Mouse (Mus musculus) thymus, adult 18-20 months (tissue): ENCODE results near the gene 1700012B07Rik.

Source experiments
- DNase-seq, 2 experiments: peaks; one replicate each; pipeline ENCODE4 v3.0.0; 2022; ENCODE audit warnings: mixed read lengths in 2 of 2

Gene 1700012B07Rik

GRCm38 (mm10) chr11:109845601-109846000, 17.8 kb upstream of the 1700012B07Rik start:
- no peak for DNase-seq

GRCm38 (mm10) chr11:109844466-109844865, 16.6 kb upstream of the 1700012B07Rik start:
- no peak for DNase-seq

DNA sequence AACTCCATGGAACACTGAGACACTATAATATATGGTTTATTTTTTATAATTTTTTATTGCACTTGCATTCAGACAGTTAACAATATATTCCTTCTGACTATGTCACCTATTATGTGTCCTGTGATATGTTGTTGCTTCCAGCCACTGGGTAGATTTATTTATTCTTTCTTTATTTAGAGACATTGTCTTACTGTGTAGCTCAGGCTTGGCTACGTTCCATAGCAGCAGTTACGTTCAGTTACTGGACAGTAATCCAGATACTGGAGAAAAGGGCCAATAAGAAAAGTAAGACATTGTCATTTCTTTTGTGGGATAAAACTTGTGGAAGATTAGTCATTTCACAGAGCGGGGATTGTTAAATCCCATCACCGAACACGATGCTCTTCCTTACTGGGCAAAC, 2.5 kb upstream of the 1700012B07Rik start:
- DNase-seq, result no peak

GRCm38 (mm10) chr11:109822280-109822679, 5.6 kb downstream of the 1700012B07Rik start:
- DNase-seq, result no peak

DNA sequence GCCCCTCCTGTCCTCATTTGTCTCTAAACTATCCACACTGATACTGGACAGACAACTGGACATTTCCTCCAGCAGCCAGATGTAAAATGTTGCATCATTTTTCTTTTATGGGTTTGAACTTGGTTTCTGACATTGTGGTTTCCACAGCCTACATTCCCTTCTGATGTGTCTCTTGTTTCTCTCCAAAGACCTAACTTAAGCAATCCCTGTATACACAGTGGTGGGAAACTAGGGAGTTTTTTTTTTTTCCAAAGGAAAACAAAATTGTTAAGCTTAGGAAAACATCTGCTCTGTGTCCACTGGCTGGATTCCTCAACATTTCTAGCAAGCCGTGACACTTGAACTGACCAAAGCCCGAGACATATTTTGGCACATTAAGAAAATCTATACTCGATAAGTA, 10.4 kb downstream of the 1700012B07Rik start:
- DNase-seq, result no peak

DNA sequence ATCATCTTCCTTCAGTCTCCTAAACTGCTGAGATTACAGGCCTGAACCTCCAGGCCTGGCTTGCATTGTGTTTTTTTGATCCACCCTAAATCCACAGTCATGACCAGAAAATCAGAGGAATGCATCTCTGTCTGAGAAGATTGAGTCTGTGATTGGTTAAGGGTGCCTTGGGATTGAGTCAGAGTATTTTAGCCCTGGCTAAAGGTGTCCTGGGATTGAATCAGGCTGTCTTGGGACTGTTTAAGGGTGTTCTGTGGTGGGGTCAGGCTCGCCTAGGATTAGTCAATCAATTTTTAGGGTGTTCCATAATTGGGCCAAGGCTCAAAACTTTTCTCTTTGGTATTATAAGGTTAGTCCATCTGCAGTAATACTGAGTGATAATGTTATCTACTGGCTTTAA, 10.9 kb downstream of the 1700012B07Rik start:
- DNase-seq, result no peak

DNA sequence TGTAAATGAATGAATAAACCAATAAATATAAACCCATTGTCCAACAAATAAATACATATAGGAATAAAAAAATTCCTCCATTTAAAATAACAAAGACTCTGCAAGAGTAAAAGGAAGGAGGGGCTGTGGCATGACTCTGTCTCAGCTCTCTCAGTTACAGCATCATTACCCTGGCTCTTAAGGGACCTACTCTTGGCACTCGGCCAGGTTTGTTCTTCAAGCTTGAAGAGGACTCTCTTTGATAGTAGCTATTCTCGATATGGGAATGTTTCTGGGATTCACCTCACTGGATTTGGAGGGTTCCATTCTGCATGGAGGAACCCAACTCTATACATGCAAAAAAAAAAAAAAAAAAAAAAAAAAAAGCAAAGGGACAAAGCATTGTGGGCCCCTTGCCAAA, 16.1 kb downstream of the 1700012B07Rik start:
- DNase-seq, result no peak

- no peak for DNase-seq
These were observed 18.5 kb downstream of the 1700012B07Rik start for GRCm38 (mm10) chr11:109809175-109809855.

DNA sequence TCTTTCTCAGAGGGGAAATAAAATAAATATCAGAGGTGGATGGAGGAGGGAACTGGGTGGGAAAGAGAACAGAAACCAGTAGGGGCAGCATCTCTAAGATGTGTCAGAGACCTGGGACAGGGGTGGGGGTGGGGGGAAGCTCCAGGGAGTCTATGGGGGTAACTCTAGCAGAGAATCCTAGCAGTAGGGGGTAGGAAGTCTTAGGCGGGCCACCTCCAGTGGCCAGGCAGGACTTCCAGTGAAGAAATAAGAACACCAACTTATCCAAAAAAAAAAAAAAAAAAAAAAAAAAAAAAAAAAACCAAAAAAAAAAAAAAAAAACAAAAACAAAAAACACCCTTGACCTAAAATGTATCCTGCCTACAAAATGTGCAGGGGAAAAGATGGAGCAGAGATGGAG, 26.3 kb downstream of the 1700012B07Rik start:
- no peak for DNase-seq

DNA sequence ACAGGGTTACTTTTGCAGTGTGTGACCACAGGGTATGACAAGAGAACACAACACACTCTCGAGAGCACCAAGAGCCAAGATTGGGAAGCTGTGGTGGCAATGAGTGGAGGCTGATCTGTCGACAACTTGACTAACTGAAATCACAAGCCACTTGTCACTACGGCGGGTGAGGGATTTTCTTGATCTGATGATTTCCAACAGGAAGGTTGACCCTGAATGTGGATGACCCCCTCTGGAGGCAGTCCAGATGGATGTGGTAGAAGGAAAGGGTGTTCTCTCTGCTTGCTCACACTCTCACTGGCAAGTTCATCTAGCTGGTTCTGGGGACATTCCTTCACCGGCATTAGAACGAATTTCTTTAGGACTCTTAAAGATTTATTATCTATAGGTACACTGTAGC, 30.3 kb downstream of the 1700012B07Rik start:
- no peak for DNase-seq

DNA sequence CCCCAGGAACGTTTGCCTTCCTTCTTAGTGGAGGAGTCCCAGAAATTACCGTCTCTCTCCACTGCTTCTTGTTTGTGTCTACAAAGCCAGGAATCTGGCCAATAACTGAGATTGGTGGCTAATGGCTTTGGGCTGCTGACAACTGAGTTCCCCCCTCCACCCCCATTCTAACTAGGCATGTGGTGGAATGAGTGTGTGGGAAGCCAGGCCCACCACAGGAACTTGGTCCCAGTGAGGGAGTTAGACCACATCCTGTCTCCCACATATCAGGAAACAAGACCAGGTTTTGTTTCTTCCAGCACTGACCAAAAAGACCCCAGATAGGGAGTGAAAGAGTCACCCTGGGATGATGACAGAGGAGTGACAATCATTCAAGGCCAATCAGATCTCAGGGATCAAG, 32.3 kb downstream of the 1700012B07Rik start:
- no peak for DNase-seq

DNA sequence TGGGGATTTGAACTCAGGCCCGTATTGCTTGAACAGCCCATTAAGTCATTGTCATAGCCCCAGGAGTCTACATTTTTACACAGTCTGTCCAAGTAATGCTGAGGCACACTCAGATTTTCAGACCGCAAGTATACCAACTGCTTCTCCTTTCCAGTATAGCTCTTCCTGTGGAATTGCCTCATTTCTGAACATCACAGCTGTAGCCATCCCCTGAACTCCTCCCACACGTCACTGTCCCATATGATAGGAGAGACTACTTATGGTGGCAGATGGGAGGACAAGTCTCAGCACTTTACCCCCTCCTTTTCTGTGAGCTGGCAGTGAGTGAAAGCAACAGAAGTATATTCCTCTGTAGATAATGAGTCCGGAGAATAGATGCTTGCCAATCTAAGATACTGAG, 34.3 kb downstream of the 1700012B07Rik start:
- DNase-seq, result no peak

DNA sequence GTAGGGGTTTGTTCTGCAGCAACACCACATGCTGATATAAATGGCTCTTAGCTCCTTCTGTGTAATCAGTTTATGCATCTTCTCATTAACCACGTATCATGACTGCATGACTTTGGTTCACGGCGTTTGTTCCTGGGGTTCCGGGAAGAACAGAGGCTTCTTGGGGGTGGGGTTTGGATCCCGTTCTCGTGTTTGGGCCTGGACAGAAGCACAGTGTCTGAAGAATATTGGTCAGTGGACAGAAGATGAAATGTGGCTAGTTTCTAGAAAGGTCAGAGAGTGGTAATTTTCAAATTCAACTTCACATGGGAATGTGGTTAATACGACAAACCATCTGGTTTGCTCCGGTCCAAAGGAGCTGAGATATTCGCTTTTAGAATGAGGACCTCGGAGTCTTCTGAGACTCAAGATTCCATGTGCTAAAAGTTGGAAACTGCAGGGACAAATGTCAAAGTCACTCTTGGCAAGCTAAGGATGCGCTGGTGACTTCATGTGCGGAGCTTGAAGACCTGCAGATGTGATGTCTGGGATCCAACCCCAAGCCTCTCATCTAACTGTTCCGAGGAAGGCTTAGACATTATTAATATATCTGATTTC, 35.3 kb downstream of the 1700012B07Rik start:
- no peak for DNase-seq

DNA sequence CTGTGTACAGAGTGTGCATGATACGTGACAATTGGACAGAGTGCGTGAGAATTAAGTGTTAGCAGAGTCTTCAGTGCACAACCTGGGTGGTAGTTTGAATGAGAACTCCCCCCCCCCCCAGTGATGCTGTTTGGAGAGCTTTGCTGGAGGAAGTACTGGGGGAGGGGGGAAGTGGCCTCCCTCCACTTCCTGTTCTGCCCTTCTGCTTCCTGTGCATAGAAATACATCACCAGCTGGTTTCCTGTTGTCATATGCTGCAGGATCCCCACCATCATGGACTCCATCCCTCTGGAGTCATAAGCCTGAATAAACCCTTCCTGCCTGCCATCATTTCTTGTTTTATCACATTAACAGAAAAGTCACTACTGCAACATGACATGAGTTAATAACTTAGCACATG, 35.9 kb downstream of the 1700012B07Rik start:
- no peak for DNase-seq

GRCm38 (mm10) chr11:109790221-109790620, 37.6 kb downstream of the 1700012B07Rik start:
- DNase-seq, result no peak

DNA sequence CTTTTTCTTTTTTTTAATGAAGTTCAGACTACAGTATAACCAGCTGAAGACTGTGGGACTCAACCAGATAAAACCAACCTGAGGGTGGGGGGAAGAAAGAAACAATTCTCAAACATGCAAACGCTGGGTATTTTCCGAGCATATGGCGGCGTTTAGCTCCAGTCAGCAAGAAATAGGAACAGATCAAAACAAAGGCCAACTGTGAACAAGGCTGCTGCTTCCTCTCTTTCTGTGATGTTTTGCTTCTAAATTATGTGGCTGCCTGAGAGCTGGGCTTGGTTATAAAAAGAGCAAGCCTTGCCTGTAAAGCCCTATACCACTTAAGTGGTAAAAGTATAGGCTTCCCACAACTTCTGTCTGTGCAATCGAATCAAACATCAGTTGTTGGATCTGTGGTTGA, 42.5 kb downstream of the 1700012B07Rik start:
- no peak for DNase-seq

DNA sequence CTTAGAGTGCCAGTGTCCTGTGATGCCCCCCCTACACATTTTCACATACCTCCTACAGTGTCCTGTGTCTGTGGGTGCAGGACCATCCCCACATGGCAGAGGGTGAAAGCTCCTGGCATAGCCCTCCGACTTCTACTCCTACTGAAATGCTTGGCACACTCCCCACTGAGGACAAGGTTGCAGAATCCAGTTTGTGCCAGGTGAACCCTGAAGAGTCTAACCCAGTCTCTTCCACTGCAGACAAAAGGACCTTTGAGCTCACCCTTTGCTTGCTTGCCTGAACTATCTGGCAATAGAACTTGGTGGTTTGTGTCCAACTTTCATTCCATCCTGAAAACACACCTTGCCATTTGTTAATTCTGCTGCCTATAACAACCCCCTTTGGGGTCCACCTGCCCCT, 56.5 kb downstream of the 1700012B07Rik start:
- DNase-seq, result no peak

DNA sequence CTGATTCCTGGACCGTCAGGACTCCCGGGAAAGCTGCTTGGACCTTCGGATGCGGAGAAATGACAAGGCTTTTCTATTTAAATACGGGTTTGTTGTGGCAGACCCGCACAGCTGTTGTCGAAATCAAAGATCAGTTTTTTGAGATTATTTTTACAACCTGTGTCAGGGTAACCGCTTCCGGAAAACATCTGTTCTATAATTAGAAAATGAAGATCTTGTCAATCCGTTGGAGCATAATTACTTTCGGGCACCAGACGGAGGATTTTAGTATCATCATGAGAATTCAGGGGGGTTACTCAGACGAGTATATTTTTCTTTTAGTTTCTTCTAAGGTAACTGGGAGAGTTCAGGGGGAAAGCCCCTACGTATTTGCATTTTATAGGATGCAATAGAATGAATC, 57.7 kb downstream of the 1700012B07Rik start:
- no peak for DNase-seq

GRCm38 (mm10) chr11:109769091-109769490, 58.8 kb downstream of the 1700012B07Rik start:
- DNase-seq, result no peak

DNA sequence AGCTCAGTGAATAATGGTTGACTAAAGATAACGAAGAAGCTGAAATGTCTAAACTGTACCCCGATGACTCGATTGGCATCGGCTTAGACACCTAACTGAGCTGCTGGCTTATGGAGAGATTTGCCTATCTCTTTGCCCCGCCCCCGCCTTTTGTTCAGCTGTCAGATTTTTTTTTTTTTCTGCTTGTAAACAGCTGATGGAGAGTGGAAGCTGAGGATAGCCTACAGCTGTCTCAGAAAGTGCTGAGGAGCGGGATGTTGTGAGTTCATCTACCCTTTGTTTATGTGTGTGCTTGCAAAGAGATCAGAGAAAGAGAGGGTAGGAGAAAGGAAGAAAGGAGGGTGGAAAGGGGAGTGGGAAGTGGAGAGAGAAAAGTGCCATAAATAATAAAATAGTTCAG, 67.8 kb downstream of the 1700012B07Rik start:
- DNase-seq, result no peak

GRCm38 (mm10) chr11:109758616-109759215, 69.1 kb downstream of the 1700012B07Rik start:
- DNase-seq, result no peak

- no peak for DNase-seq
These were observed 73.7 kb downstream of the 1700012B07Rik start for GRCm38 (mm10) chr11:109754105-109754602.

DNA sequence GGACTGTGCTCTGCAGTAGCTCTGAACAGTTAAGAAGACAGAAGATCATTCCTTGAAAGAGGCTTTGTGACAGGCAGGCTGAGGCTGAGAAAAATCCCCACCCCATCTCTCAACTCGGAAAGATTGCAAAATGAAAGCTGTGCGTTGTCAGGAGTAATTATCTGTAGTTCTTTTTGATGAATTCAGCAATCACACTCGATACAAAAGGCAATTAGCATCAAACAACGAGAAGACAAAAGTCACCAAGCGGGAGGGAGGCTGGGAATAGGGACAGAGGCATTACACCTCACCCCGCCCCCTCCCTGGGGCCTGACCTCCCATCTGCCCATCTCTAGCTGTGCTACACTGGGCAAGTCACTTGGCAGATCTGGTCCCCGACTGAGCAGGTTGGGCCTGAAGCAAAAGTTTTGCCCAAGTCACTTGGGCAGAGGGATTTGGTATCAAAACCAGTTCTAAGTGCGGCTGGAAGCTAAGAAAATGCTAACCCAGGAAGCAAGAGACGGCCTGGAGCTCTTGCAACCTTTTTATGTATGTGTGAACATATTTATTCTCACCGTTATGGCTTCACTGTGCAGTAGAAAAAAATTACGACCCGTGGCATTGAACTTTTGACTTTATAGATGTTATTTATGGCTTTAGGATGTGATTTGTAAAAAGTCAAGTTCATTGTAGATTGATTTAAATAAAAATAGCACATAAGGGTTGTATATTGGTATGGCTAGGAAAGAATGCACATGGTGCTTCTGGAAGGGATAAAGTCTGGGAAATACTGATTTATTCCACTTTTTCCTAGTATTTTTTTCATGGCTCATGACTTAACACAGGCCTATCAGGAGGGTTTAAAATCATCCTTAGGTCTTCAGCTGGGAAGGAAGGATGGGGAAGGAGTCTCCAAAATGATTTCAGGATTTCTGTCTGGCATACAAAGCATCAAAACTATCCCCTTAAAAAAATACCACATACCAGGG, 75.9 kb downstream of the 1700012B07Rik start:
- DNase-seq, result no peak
